Mouse (Mus musculus): ENCODE results near the gene Pitpnc1.
"Not testable (repeated sequence)": the region's sequence is repeated elsewhere in the genome, so short reads cannot be mapped to it uniquely, and the experiment has no call there.

Pitpnc1 gene

GRCm38 (mm10) chr11:107470521-107471041, at the start of gene Pitpnc1:
TSS of gene Pitpnc1 (minus strand) at chr11:107470699.
- DNase-seq (ENCODE audit: low read depth, low spot score) = peak; percentile 83

DNA sequence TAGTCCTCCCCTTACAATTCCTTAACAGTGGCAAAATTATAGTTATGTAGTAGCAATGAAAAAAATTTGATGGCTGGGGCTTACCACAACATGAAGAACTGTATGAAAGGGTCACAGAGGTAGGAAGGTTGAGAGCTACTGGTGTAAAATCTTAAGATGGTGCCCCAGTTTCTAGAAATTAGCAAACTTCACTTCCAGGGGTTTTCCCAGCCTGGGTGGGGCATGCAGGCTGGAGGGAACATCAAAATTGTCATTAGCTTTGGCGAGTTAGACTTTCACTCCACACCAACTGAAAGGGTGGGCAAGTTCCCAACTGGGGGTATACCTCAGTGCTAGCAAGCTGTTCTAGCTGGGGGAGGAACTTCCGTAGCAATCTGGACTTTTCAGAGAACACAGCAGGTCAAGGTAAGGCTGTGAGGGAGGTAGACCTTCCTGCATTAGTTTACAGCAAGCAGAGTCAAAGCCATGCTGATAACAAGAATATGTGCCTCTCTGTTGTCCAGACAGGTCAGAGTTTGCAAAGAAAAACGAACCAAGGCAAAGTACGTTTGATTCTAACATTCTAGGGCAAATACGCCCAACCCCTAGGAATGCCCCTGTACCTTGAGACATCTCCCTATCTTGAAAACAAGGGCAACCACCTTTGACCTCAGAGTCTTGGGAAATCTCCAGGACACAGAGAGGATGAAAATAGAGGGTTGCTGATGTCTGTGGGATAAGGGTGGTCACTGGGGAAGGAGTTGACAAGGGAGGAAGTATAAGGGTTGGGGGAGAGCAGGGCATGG, 48.3 kb upstream of the Pitpnc1 start:
- DNase-seq (ENCODE audit: low read depth, low spot score) = no peak

GRCm38 (mm10) chr11:107516387-107516786, 45.9 kb upstream of the Pitpnc1 start:
- DNase-seq (ENCODE audit: low read depth, low spot score) = peak; percentile 55

GRCm38 (mm10) chr11:107513047-107513446, 42.5 kb upstream of the Pitpnc1 start:
- DNase-seq (ENCODE audit: low read depth, low spot score) = no peak

DNA sequence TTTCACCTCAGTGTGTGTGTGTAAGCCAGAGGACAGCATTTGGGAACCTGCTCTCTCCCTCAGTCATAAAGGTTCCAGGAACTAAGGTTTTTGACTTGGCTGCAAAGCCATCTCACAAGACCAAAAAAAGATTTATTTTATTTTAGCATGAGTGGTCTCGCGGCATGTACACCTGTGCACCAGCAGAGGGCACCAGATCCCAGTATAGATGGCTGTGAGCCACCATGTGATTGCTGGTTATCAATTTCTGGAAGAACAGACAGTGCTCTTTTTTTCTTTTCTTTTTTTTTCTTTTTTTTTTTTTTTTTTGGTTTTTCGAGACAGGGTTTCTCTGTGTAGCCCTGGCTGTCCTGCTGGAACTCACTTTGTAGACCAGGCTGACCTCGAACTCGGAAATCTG, 41.5 kb upstream of the Pitpnc1 start:
- peak; percentile 85 for DNase-seq (ENCODE audit: low read depth, low spot score)

GRCm38 (mm10) chr11:107510362-107511269, 40.1 kb upstream of the Pitpnc1 start:
- peak; percentile 98 for DNase-seq (ENCODE audit: low read depth, low spot score)

DNA sequence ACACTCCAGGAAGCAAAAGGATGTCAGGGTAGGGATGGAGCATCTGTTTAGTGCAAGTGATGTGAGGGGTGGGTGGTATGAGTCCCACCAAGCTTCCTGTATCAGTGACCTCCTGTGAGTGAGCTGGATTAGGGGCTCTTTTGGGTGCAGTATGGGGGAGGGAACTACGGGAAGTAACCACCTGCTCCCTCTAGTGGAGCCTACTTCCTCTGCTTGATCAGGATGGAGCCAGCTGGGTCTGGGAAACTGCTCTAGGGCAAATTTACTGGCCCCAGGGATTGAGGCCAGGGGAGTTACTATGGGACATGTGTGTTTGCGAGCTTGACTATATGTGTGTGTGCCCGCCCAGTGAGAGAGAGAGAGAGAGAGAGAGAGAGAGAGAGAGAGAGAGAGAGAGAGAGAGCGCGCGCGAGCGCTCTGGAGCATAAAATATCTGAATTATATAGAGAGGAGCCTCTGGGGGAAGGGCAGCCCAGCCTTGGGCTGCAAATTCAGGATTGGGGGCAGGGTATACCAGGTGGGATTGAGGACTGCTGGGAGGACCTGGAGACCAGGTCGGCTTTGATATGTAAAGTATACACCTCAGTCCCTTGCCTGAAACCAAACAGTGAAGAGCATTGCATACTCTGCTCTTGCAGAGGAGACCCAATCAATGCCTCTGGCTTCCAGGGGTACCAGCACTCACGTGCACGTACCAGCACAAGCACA, 39.3 kb upstream of the Pitpnc1 start:
- peak; percentile 92 for DNase-seq (ENCODE audit: low read depth, low spot score)

DNA sequence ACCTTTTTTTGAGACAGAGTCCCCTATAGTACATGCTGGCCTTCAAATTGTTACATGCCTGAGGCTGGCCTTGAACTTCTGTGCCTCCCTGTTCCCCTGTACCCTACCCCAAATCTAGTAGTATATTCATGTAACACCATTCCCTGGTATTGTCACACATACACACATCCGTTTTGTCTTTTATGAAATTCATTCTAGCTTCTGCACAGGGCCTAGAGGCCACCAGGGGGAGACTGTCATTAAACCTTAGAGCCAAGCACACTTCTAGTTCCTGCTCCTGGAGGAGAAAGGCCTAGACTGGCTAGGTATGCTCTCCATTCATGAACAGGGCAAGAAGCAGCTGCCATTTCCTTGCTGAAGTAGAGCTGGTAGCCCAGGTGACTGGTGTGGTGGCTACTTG, 35.8 kb upstream of the Pitpnc1 start:
- peak; percentile 89 for DNase-seq (ENCODE audit: low read depth, low spot score)

GRCm38 (mm10) chr11:107504364-107504763, 33.9 kb upstream of the Pitpnc1 start:
- not testable (repeated sequence) for DNase-seq (ENCODE audit: low read depth, low spot score)

DNA sequence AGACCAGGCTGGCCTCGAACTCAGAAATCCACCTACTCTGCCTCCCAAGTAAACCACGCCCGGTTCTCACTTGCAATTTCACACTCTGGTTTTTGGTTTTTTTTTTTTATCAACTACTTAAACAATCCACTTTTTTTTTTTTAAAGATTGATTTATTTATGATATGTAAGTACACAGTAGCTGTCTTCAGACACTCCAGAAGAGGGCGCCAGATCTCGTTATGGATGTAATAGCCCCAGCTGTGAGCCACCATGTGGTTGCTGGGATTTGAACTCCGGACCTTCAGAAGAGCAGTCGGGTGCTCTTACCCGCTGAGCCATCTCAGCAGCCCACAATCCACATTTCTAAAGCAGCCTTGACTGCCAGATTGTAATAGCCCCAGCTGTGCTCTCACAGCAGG, 32.3 kb upstream of the Pitpnc1 start:
- no peak for DNase-seq (ENCODE audit: low read depth, low spot score)

DNA sequence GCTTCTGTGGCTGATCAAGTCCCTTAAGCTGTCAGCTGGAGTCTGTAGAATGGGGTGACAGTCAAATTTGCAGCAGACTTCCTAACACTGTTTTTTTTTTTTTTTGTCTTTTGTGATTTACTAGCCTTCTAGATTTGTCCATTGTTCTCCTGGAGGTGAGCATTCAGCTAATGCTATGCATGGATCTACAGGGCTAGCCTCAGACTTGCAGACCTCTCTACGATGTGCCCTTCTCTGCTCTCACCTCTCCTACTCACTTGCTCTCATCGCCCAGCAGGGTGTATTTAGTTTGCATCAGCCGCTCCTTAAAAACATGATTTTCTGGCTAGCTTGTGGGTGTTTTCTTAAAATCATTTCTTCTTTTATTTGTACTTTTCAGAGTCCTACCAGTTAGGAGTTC, 13.8 kb upstream of the Pitpnc1 start:
- DNase-seq (ENCODE audit: low read depth, low spot score) = peak; percentile 68

DNA sequence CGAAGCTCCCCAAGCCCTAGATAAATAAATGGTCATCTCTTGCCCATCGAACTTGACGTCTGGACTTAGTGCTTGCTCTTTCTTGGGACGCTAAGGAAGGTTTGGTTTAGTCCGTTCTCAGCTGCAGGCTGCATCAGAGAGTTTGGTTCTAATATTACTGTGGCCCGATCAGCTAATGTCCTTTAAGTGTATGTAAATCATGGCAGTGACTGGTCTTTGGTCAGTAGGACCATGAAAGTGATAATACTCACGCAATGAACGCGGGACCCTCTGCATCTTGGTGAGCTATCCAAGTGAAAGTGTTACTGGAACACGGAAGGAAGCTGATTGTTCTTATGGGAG, 9.3 kb upstream of the Pitpnc1 start:
- DNase-seq (ENCODE audit: low read depth, low spot score) = no peak

GRCm38 (mm10) chr11:107479053-107479861, 8.8 kb upstream of the Pitpnc1 start, which contains the start of gene Psmd12:
TSS of gene Psmd12 (plus strand) at chr11:107479484.
- DNase-seq (ENCODE audit: low read depth, low spot score) = peak; percentile 97

- DNase-seq (ENCODE audit: low read depth, low spot score) = peak; percentile 94
These were observed 2.8 kb upstream of the Pitpnc1 start for GRCm38 (mm10) chr11:107473137-107473820.

GRCm38 (mm10) chr11:107472304-107472703, 1.8 kb upstream of the Pitpnc1 start:
- DNase-seq (ENCODE audit: low read depth, low spot score) = no peak

- DNase-seq (ENCODE audit: low read depth, low spot score) = no peak
These were observed 697 bp upstream of the Pitpnc1 start for GRCm38 (mm10) chr11:107471071-107471720.

- DNase-seq (ENCODE audit: low read depth, low spot score) = peak; percentile 44
These were observed 752 bp downstream of the Pitpnc1 start for GRCm38 (mm10) chr11:107469523-107470371.

- peak; percentile 58 for DNase-seq (ENCODE audit: low read depth, low spot score)
These were observed 1.4 kb downstream of the Pitpnc1 start for GRCm38 (mm10) chr11:107469031-107469522.

Data from ES-CJ7 (cell line).